Mouse (Mus musculus) forebrain, embryonic 10.5 days (tissue): ENCODE results near the gene Aoc1. TPM values are rescaled to one million over a fixed set of nuclear protein-coding genes. Genes with fewer than 3 reads are reported as not detected.
A peak's percentile ranks its signal among the peaks of the same experiment; 100 is the strongest.
"Not testable (repeated sequence)": the region's sequence is repeated elsewhere in the genome, so short reads cannot be mapped to it uniquely, and the experiment has no call there.

ENCODE experiments used
- DNase-seq: peaks from one replicate; pipeline ENCODE4 v3.0.0-alpha.2; 2017; ENCODE audit warnings: low spot score; ENCODE audit errors: extremely low spot score
- H3K27ac ChIP-seq: fragments of 300-500 bp; sonication (generic); 2 replicates; pipeline ENCODE4 v1.5.1; 2016; ENCODE audit warnings: mild to moderate bottlenecking
- H3K27me3 ChIP-seq: fragments of 300-500 bp; sonication (generic); 2 replicates; pipeline ENCODE4 v1.6.1; 2016; ENCODE audit warnings: mild to moderate bottlenecking; ENCODE audit not compliant: poor library complexity, severe bottlenecking
- H3K36me3 ChIP-seq: fragments of 300-500 bp; sonication (generic); replicated peaks from 2 replicates; pipeline ENCODE4 v1.6.1; 2016; ENCODE audit warnings: mild to moderate bottlenecking, moderate library complexity
- H3K4me1 ChIP-seq: fragments of 300-500 bp; sonication (generic); 2 replicates; pipeline ENCODE4 v1.6.1; 2016
- H3K4me3 ChIP-seq: fragments of 300-500 bp; sonication (generic); 2 replicates; pipeline ENCODE4 v1.5.1; 2016; ENCODE audit warnings: mild to moderate bottlenecking, moderate library complexity
- H3K9me3 ChIP-seq: fragments of 300-500 bp; sonication (generic); 2 replicates; pipeline ENCODE4 v1.6.1; 2016; ENCODE audit warnings: mild to moderate bottlenecking, moderate library complexity
- WGBS: fragments of 180-500 bp; shearing (Covaris S2); methylation state at CpG from one replicate; pipeline ENCODE4 v1.1.7; 2016; 5-methylcytosine and 5-hydroxymethylcytosine counted together
- polyA plus RNA-seq: library from polyadenylated mRNA; unstranded; fragments of >200 nt; fragmentation: Nextera tagmentation; extraction: Ambion mirVana; gene quantifications from 2 replicates; pipeline ENCODE4 v1.2.1, GENCODE M21; 2016

Gene Aoc1
- polyA plus RNA-seq, 1 experiment from 2014 or later = 0.05 TPM

- Histone ChIP-seq H3K4me1 (peaks cover 25% of the 10 kb centered on the region), H3K27me3 (peaks cover 79% of the 10 kb centered on the region), H3K9me3 (no peaks in the 10 kb centered on the region), H3K36me3 (no peaks in the 10 kb centered on the region), H3K27ac (no peak overlapping the region), H3K4me3 (no peak overlapping the region)
- WGBS = 80% methylated on average over 3 of the region's 3 CpGs
- DNase-seq = no peak
Measured at GRCm38 (mm10) chr6:48864181-48864580, 8.5 kb upstream of the Aoc1 start.

- Histone ChIP-seq H3K4me1 (peaks cover 25% of the 10 kb centered on the region), H3K36me3 (no peaks in the 10 kb centered on the region), H3K27me3 (peaks cover 79% of the 10 kb centered on the region), H3K4me3 (no peak overlapping the region), H3K9me3 (no peaks in the 10 kb centered on the region), H3K27ac (no peak overlapping the region)
- 76% methylated on average over 3 of the region's 3 CpGs for WGBS
- DNase-seq = no peak
Measured at GRCm38 (mm10) chr6:48864723-48865122, 8.0 kb upstream of the Aoc1 start.

DNA sequence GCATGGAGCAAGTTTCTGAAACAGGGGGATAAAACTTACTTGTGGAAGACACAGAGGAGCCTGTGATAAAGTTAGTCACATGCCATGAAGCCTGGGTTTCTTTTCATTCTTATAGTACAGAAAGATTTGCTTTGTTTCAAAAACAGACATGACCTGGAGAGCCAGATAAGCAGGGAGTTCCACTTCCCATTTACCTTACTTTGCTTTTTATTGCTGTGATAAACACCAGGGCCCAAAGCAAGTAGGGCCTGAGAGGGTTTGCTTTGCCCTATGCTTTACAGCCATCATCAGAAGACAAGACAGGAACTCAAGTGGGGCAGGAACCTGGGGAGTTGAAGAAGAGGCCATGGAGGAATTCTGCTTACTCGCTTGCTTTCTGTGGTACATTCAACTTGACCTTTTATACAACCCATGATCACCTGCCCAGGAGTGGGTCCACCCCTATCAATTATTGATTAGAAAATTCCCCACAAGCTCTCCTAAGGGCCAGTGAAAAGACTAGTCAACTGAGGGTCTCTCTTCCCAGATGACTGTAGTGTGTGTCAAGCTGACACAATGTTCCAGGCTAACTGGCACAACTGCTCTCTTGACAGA is 7.4 kb upstream of the Aoc1 start:
- 83% methylated on average over 1 of the region's 1 CpGs for WGBS
- peaks cover 22% of the 10 kb centered on the region for H3K4me1 ChIP-seq
- no peak for DNase-seq
- H3K36me3 ChIP-seq = no peaks in the 10 kb centered on the region
- H3K27ac ChIP-seq = no peak overlapping the region
- peaks cover 83% of the 10 kb centered on the region for H3K27me3 ChIP-seq
- no peaks in the 10 kb centered on the region for H3K9me3 ChIP-seq
- H3K4me3 ChIP-seq = no peak overlapping the region

DNA sequence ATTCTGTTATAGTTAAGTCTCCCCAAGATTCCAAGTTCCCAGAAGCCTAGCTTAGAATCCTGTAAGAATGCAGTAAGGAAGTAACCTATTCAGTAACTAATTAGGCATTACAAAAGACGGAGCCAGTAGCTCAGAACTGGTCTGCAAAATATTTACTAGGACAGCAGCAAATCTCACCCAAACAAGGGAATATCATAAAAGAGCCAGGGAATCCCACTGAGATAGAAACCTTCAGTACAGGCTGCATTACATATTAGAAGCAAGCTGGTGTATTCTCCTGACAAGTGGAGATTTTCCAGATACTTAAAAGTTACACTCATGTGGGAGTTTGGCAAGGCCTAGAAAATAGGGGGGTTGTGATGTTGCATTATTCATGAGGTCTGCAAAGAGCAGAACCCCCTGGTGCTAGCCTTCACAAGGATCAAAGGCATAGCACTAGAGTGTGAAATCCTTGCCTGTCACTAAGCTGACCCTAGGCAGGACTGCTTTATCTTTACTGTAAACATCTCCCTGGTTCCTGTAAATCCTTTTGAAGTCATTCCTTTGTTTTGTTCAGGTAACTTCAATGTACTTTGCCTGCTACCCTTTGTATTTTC is 6.2 kb upstream of the Aoc1 start:
- 10% methylated on average over 1 of the region's 1 CpGs for whole genome bisulfite sequencing
- H3K27ac ChIP-seq = not testable (repeated sequence)
- DNase-seq = peak; percentile 21

GRCm38 (mm10) chr6:48867158-48867557 is 5.5 kb upstream of the Aoc1 start:
- no peak overlapping the region for H3K27ac ChIP-seq
- peaks cover 81% of the 10 kb centered on the region for H3K27me3 ChIP-seq
- H3K4me1 ChIP-seq = peaks cover 20% of the 10 kb centered on the region
- H3K4me3 ChIP-seq = no peak overlapping the region
- no peaks in the 10 kb centered on the region for H3K9me3 ChIP-seq
- no peaks in the 10 kb centered on the region for H3K36me3 ChIP-seq
- DNase-seq = no peak
- WGBS = 59% methylated on average over 4 of the region's 4 CpGs

More for the DNA sequence above, 6.2 kb upstream of the Aoc1 start:
- not testable (repeated sequence) for H3K4me3 ChIP-seq, H3K9me3 ChIP-seq, H3K36me3 ChIP-seq
- peaks cover 20% of the 10 kb centered on the region for H3K4me1 ChIP-seq
- peaks cover 87% of the 10 kb centered on the region for H3K27me3 ChIP-seq

GRCm38 (mm10) chr6:48869774-48870173 is 2.9 kb upstream of the Aoc1 start:
- 85% methylated on average over 2 of the region's 2 CpGs for WGBS
- no peaks in the 10 kb centered on the region for H3K9me3 ChIP-seq
- H3K27ac ChIP-seq = no peak overlapping the region
- peaks cover 20% of the 10 kb centered on the region for H3K4me1 ChIP-seq
- no peaks in the 10 kb centered on the region for H3K36me3 ChIP-seq
- DNase-seq = no peak
- H3K4me3 ChIP-seq = no peak overlapping the region
- H3K27me3 ChIP-seq = peaks cover 59% of the 10 kb centered on the region

- Histone ChIP-seq H3K4me1 (no peaks in the 10 kb centered on the region), H3K27me3 (peaks cover 20% of the 10 kb centered on the region), H3K27ac (no peak overlapping the region), H3K4me3 (no peak overlapping the region), H3K9me3 (no peaks in the 10 kb centered on the region), H3K36me3 (no peaks in the 10 kb centered on the region)
- 82% methylated on average over 4 of the region's 4 CpGs for WGBS
- no peak for DNase-seq
Measured at GRCm38 (mm10) chr6:48874576-48874975, 1.9 kb downstream of the Aoc1 start.

- no peak for DNase-seq
- H3K27me3 ChIP-seq = peaks cover 11% of the 10 kb centered on the region
- no peaks in the 10 kb centered on the region for H3K36me3 ChIP-seq
- H3K4me3 ChIP-seq = no peak overlapping the region
- no peaks in the 10 kb centered on the region for H3K9me3 ChIP-seq
- 88% methylated on average over 6 of the region's 6 CpGs for WGBS
- no peak overlapping the region for H3K27ac ChIP-seq
- H3K4me1 ChIP-seq = no peaks in the 10 kb centered on the region
Measured at GRCm38 (mm10) chr6:48875515-48875914, 2.8 kb downstream of the Aoc1 start.

DNA sequence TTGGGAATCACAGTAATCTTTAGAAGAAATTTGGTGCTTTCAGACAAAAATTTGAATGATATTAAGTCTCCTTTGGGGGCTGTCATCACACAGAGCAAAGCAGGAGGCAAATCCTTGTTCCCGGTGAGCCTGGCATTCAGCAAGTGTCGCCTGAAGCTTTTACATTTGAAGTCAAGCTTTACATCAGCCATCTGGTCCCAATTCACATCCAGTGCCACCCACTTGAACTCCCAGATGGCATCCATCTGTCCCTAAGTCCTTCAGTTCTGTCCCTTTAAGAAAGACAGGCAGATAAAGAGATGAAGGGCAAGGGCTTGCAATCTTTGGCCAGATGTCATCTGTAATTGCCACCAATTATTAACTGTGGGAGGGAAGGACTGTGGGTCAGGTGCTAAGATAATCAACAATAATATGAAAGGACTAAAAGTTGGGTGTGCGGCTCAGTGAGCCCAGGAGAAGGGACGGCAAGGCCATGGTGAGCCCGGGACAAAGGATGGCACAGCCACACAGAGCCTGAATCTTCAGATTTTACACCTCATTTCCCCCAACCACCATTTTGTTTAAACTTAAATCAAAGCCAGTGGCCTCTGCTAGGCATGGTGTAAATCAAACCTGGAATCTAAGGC is 3.9 kb downstream of the Aoc1 start:
- Histone ChIP-seq H3K4me1 (no peaks in the 10 kb centered on the region), H3K4me3 (no peak overlapping the region), H3K27ac (no peak overlapping the region), H3K27me3 (no peaks in the 10 kb centered on the region), H3K36me3 (no peaks in the 10 kb centered on the region), H3K9me3 (no peaks in the 10 kb centered on the region)
- 77% methylated on average over 5 of the region's 5 CpGs for WGBS
- no peak for DNase-seq

- WGBS = 84% methylated on average over 4 of the region's 4 CpGs
- Histone ChIP-seq H3K4me1 (no peaks in the 10 kb centered on the region), H3K27me3 (no peaks in the 10 kb centered on the region), H3K36me3 (no peaks in the 10 kb centered on the region), H3K4me3 (no peak overlapping the region), H3K9me3 (peaks cover 11% of the 10 kb centered on the region), H3K27ac (no peak overlapping the region)
- no peak for DNase-seq
Measured at GRCm38 (mm10) chr6:48894203-48894602, 21.5 kb downstream of the Aoc1 start.

DNA sequence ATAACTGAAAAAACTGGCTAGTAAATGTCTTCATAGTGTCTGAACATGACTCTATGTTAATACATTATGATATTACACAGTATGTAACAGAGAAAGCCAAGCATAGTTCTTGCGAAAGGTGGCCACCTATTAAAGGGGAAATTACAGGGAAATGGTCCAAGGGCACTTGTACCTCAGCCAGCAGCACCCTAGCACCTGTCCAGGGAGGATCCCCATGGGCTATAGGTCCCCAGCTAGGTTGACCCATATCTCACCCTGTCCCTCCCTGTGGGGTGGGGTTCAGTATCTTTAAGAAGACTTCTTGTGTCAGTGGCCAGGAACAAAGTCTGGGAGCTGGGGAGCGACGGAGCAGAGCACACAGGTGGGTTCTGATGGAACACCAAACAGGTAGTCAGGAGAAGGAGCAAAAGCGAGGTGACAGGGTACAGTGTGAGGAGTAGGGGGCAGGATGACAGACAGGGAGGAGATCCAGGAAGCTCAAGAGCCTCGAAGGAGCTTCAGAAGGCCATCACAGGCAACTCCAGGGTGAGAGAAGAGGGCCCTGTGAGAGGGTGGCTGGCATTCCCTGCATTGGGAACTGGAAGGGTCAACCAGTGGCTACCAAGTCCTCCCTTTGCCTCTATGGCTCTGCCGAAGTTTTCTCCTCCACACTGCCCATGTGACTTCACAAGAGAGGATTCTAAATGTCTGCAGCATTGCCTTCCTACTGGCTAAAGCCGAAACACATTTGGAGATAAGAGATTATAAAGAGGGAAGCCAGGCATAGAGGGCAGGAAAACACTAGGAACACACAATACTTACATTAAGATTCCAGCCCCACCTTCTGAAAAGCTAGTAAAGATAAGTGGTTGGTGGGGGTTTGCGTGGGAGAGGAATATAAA is 22.5 kb downstream of the Aoc1 start:
- Histone ChIP-seq H3K4me1 (no peaks in the 10 kb centered on the region), H3K9me3 (peaks cover 11% of the 10 kb centered on the region), H3K27ac (no peak overlapping the region), H3K4me3 (no peak overlapping the region), H3K27me3 (no peaks in the 10 kb centered on the region), H3K36me3 (no peaks in the 10 kb centered on the region)
- DNase-seq = no peak
- 92% methylated on average over 8 of the region's 8 CpGs for WGBS

DNA sequence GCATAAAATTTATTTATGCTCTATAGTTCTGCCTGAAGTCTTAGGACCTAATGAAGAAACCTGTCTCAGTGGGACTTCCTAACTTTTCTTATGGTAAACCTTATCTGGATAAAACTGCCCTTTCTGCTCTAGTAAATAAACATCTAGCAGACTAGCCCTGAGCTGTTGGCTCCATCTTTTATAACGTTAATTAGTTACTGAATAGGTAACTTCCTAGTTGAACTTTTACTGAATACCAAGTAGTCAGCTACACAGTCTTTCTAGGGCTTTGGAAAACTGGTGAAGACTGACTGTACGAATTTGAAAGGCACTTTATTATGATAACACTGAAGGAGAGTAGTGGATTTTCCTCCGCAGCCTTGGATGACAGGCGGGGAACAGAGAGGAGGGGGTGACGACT is 23.2 kb downstream of the Aoc1 start:
- 91% methylated on average over 5 of the region's 5 CpGs for WGBS
- Histone ChIP-seq H3K27ac (no peak overlapping the region), H3K36me3 (no peaks in the 10 kb centered on the region), H3K27me3 (no peaks in the 10 kb centered on the region), H3K4me3 (no peak overlapping the region), H3K9me3 (peaks cover 11% of the 10 kb centered on the region), H3K4me1 (no peaks in the 10 kb centered on the region)
- no peak for DNase-seq

GRCm38 (mm10) chr6:48896956-48897355 is 24.3 kb downstream of the Aoc1 start:
- Histone ChIP-seq H3K27ac (no peak overlapping the region), H3K9me3 (peaks cover 11% of the 10 kb centered on the region), H3K4me3 (no peak overlapping the region), H3K4me1 (no peaks in the 10 kb centered on the region), H3K27me3 (no peaks in the 10 kb centered on the region), H3K36me3 (no peaks in the 10 kb centered on the region)
- DNase-seq = no peak
- WGBS = 89% methylated on average over 5 of the region's 5 CpGs
